Mouse (Mus musculus): ENCODE measurements at regions not wholly inside any gene's neighbourhood (a gene's known extent, or its start where the extent isn't known, plus 50 kb on each side); places are given as distances from the start of the nearest gene placed in this dataset.

GRCm38 (mm10) chr7:82921722-82922121, 54.6 kb downstream of the Mex3b start:
- Histone ChIP-seq H3K27ac (no peak overlapping the region), H3K4me1 (no peaks in the 10 kb centered on the region), H3K27me3 (ENCODE audit: insufficient read depth, poor library complexity, severe bottlenecking) (no peaks in the 10 kb centered on the region), H3K36me3 (no peaks in the 10 kb centered on the region), H3K9me3 (no peaks in the 10 kb centered on the region), H3K4me3 (no peak overlapping the region)
- DNase-seq (ENCODE audit: low spot score) = no peak
- 74% methylated on average over 5 of the region's 5 CpGs for WGBS

- no peak overlapping the region for H3K27ac ChIP-seq
- H3K9me3 ChIP-seq = no peaks in the 10 kb centered on the region
- 75% methylated on average over 11 of the region's 11 CpGs for WGBS
- H3K4me1 ChIP-seq = no peaks in the 10 kb centered on the region
- no peaks in the 10 kb centered on the region for H3K36me3 ChIP-seq
- H3K4me3 ChIP-seq = no peak overlapping the region
- no peaks in the 10 kb centered on the region for H3K27me3 ChIP-seq (ENCODE audit: insufficient read depth, poor library complexity, severe bottlenecking)
- DNase-seq (ENCODE audit: low spot score) = no peak
These were observed 56.3 kb downstream of the Mex3b start for GRCm38 (mm10) chr7:82923220-82924071.

GRCm38 (mm10) chr7:82924092-82924491, 57.0 kb downstream of the Mex3b start:
- H3K27ac ChIP-seq = no peak overlapping the region
- H3K4me1 ChIP-seq = no peaks in the 10 kb centered on the region
- no peaks in the 10 kb centered on the region for H3K36me3 ChIP-seq
- no peak overlapping the region for H3K4me3 ChIP-seq
- DNase-seq (ENCODE audit: low spot score) = no peak
- no peaks in the 10 kb centered on the region for H3K27me3 ChIP-seq (ENCODE audit: insufficient read depth, poor library complexity, severe bottlenecking)
- WGBS = 78% methylated on average over 3 of the region's 3 CpGs
- no peaks in the 10 kb centered on the region for H3K9me3 ChIP-seq

- no peaks in the 10 kb centered on the region for H3K27me3 ChIP-seq (ENCODE audit: insufficient read depth, poor library complexity, severe bottlenecking)
- H3K4me1 ChIP-seq = no peaks in the 10 kb centered on the region
- no peaks in the 10 kb centered on the region for H3K9me3 ChIP-seq
- WGBS = 63% methylated on average over 3 of the region's 3 CpGs
- H3K36me3 ChIP-seq = no peaks in the 10 kb centered on the region
- H3K27ac ChIP-seq = no peak overlapping the region
- no peak for DNase-seq (ENCODE audit: low spot score)
- no peak overlapping the region for H3K4me3 ChIP-seq
These were observed 71.2 kb downstream of the Mex3b start for GRCm38 (mm10) chr7:82938311-82938710.

- 90% methylated on average over 11 of the region's 11 CpGs for WGBS
- Histone ChIP-seq H3K9me3 (no peaks in the 10 kb centered on the region), H3K27ac (no peak overlapping the region), H3K36me3 (no peaks in the 10 kb centered on the region), H3K4me3 (no peak overlapping the region), H3K27me3 (ENCODE audit: insufficient read depth, poor library complexity, severe bottlenecking) (no peaks in the 10 kb centered on the region), H3K4me1 (no peaks in the 10 kb centered on the region)
- DNase-seq (ENCODE audit: low spot score) = no peak
These were observed 72.4 kb downstream of the Mex3b start for GRCm38 (mm10) chr7:82939536-82939935.

GRCm38 (mm10) chr7:82943376-82943775, 76.2 kb downstream of the Mex3b start:
- Histone ChIP-seq H3K9me3 (no peaks in the 10 kb centered on the region), H3K4me3 (no peak overlapping the region), H3K36me3 (no peaks in the 10 kb centered on the region), H3K27me3 (ENCODE audit: insufficient read depth, poor library complexity, severe bottlenecking) (no peaks in the 10 kb centered on the region), H3K27ac (no peak overlapping the region), H3K4me1 (no peaks in the 10 kb centered on the region)
- WGBS = 79% methylated on average over 9 of the region's 9 CpGs
- DNase-seq (ENCODE audit: low spot score) = no peak

- Histone ChIP-seq H3K4me3 (no peak overlapping the region), H3K9me3 (no peaks in the 10 kb centered on the region), H3K36me3 (no peaks in the 10 kb centered on the region), H3K27me3 (ENCODE audit: insufficient read depth, poor library complexity, severe bottlenecking) (no peaks in the 10 kb centered on the region), H3K4me1 (no peaks in the 10 kb centered on the region), H3K27ac (no peak overlapping the region)
- 89% methylated on average over 1 of the region's 1 CpGs for WGBS
- no peak for DNase-seq (ENCODE audit: low spot score)
These were observed 76.7 kb downstream of the Mex3b start for GRCm38 (mm10) chr7:82943797-82944196.

GRCm38 (mm10) chr7:82949372-82949771, 82.2 kb downstream of the Mex3b start:
- no peaks in the 10 kb centered on the region for H3K27me3 ChIP-seq (ENCODE audit: insufficient read depth, poor library complexity, severe bottlenecking)
- no peaks in the 10 kb centered on the region for H3K9me3 ChIP-seq
- H3K36me3 ChIP-seq = no peaks in the 10 kb centered on the region
- no peak overlapping the region for H3K4me3 ChIP-seq
- WGBS = 77% methylated on average over 6 of the region's 6 CpGs
- no peak for DNase-seq (ENCODE audit: low spot score)
- no peak overlapping the region for H3K27ac ChIP-seq
- no peaks in the 10 kb centered on the region for H3K4me1 ChIP-seq

- Histone ChIP-seq H3K4me3 (peak overlapping the region; percentile 43), H3K27ac (peak overlapping the region; percentile 36; the same call in 1 of the 2 replicates), H3K27me3 (ENCODE audit: insufficient read depth, poor library complexity, severe bottlenecking) (no peaks in the 10 kb centered on the region), H3K9me3 (no peaks in the 10 kb centered on the region), H3K36me3 (no peaks in the 10 kb centered on the region), H3K4me1 (0 out of 2 replicates have a peak, but pooled peaks cover 6% of the 10 kb centered on the region)
- WGBS = 41% methylated on average over 20 of the region's 20 CpGs
- no peak for DNase-seq (ENCODE audit: low spot score)
These were observed 90.3 kb downstream of the Mex3b start for GRCm38 (mm10) chr7:82957208-82957977.

GRCm38 (mm10) chr7:82970599-82970998, 103.5 kb downstream of the Mex3b start:
- DNase-seq (ENCODE audit: low spot score) = no peak
- 76% methylated on average over 1 of the region's 1 CpGs for WGBS
- Histone ChIP-seq H3K4me1 (peaks cover 9% of the 10 kb centered on the region; the same call in 1 of the 2 replicates), H3K4me3 (no peak overlapping the region), H3K27me3 (ENCODE audit: insufficient read depth, poor library complexity, severe bottlenecking) (no peaks in the 10 kb centered on the region), H3K36me3 (no peaks in the 10 kb centered on the region), H3K27ac (no peak overlapping the region), H3K9me3 (no peaks in the 10 kb centered on the region)

- no peak overlapping the region for H3K4me3 ChIP-seq
- H3K27ac ChIP-seq = no peak overlapping the region
- no peaks in the 10 kb centered on the region for H3K9me3 ChIP-seq
- 92% methylated on average over 5 of the region's 5 CpGs for WGBS
- DNase-seq (ENCODE audit: low spot score) = no peak
- H3K4me1 ChIP-seq = peaks cover 9% of the 10 kb centered on the region; the same call in 1 of the 2 replicates
- no peaks in the 10 kb centered on the region for H3K27me3 ChIP-seq (ENCODE audit: insufficient read depth, poor library complexity, severe bottlenecking)
- no peaks in the 10 kb centered on the region for H3K36me3 ChIP-seq
These were observed 104.1 kb downstream of the Mex3b start for GRCm38 (mm10) chr7:82971244-82971643.

GRCm38 (mm10) chr7:82972214-82973006, 105.3 kb downstream of the Mex3b start:
- H3K4me1 ChIP-seq = peaks cover 9% of the 10 kb centered on the region; the same call in 1 of the 2 replicates
- no peaks in the 10 kb centered on the region for H3K9me3 ChIP-seq
- H3K4me3 ChIP-seq = no peak overlapping the region
- no peaks in the 10 kb centered on the region for H3K27me3 ChIP-seq (ENCODE audit: insufficient read depth, poor library complexity, severe bottlenecking)
- DNase-seq (ENCODE audit: low spot score) = no peak
- H3K36me3 ChIP-seq = no peaks in the 10 kb centered on the region
- WGBS = 61% methylated on average over 12 of the region's 12 CpGs
- no peak overlapping the region for H3K27ac ChIP-seq

- H3K27ac ChIP-seq = no peak overlapping the region
- no peaks in the 10 kb centered on the region for H3K9me3 ChIP-seq
- H3K27me3 ChIP-seq (ENCODE audit: insufficient read depth, poor library complexity, severe bottlenecking) = no peaks in the 10 kb centered on the region
- no peak overlapping the region for H3K4me3 ChIP-seq
- H3K4me1 ChIP-seq = no peaks in the 10 kb centered on the region
- no peaks in the 10 kb centered on the region for H3K36me3 ChIP-seq
- no peak for DNase-seq (ENCODE audit: low spot score)
These were observed 123.6 kb downstream of the Mex3b start for GRCm38 (mm10) chr7:82990708-82991107.

Data from heart, embryonic 10.5 days (tissue).